Mouse (Mus musculus) limb, embryonic 12.5 days (tissue): ENCODE measurements around the gene Fut7. TPM values are rescaled to one million over a fixed set of nuclear protein-coding genes. Genes with fewer than 3 reads are reported as not detected.

ENCODE experiments used
- ATAC-seq: fragments of 200-750 bp; cut with Nextera tagmentation; 2 replicates; pipeline ENCODE4 v1.8.0; 2017; ENCODE audit warnings: low read depth, moderate TSS enrichment; ENCODE audit not compliant: insufficient number of reproducible peaks, insufficient read depth, low FRiP score, low TSS enrichment
- H3K27ac ChIP-seq: fragments of 300-500 bp; sonication (generic); 2 replicates; pipeline ENCODE4 v1.5.1; 2016; ENCODE audit warnings: mild to moderate bottlenecking, moderate library complexity
- H3K27me3 ChIP-seq: fragments of 300-500 bp; sonication (generic); 2 replicates; pipeline ENCODE4 v1.6.1; 2016; ENCODE audit warnings: mild to moderate bottlenecking, moderate library complexity
- H3K36me3 ChIP-seq: fragments of 300-500 bp; sonication (generic); 2 replicates; pipeline ENCODE4 v1.6.1; 2016; ENCODE audit warnings: mild to moderate bottlenecking, moderate library complexity
- H3K4me1 ChIP-seq: fragments of 300-500 bp; sonication (generic); replicated peaks from 2 replicates; pipeline ENCODE4 v1.6.1; 2016
- H3K4me2 ChIP-seq: fragments of 300-500 bp; sonication (generic); 2 replicates; pipeline ENCODE4 v1.6.1; 2016; ENCODE audit warnings: mild to moderate bottlenecking, moderate library complexity
- H3K4me3 ChIP-seq: fragments of 300-500 bp; sonication (generic); replicated peaks from 2 replicates; pipeline ENCODE4 v1.5.1; 2016; ENCODE audit warnings: mild to moderate bottlenecking
- H3K9ac ChIP-seq: fragments of 300-500 bp; sonication (generic); replicated peaks from 2 replicates; pipeline ENCODE4 v1.6.1; 2016; ENCODE audit warnings: mild to moderate bottlenecking, moderate library complexity
- H3K9me3 ChIP-seq: fragments of 300-500 bp; sonication (generic); 2 replicates; pipeline ENCODE4 v1.6.1; 2016; ENCODE audit warnings: mild to moderate bottlenecking, moderate library complexity
- WGBS: fragments of 180-500 bp; shearing (Covaris S2); methylation state at CpG from one replicate; pipeline ENCODE4 v1.1.7; 2016; 5-methylcytosine and 5-hydroxymethylcytosine counted together
- polyA plus RNA-seq: library from polyadenylated mRNA; unstranded; fragments of >200 nt; fragmentation: Nextera tagmentation; extraction: Ambion mirVana; gene quantifications from 2 replicates; pipeline ENCODE4 v1.2.1, GENCODE M21; 2016

Gene Fut7
- polyA plus RNA-seq, 1 experiment from 2014 or later, result not detected

- H3K4me3 ChIP-seq, result no peak overlapping the region
- H3K4me1 ChIP-seq, result no peaks in the 10 kb centered on the region
- ATAC-seq, result no peak
- H3K9ac ChIP-seq, result no peak overlapping the region
- no peak overlapping the region for H3K27ac ChIP-seq
- H3K9me3 ChIP-seq, result no peaks in the 10 kb centered on the region
- WGBS, result 84% methylated on average over 20 of the region's 20 CpGs
- peaks cover 11% of the 10 kb centered on the region for H3K36me3 ChIP-seq
- H3K4me2 ChIP-seq, result no peak overlapping the region
- H3K27me3 ChIP-seq, result no peaks in the 10 kb centered on the region
These were observed 18.0 kb downstream of the Fut7 start for GRCm38 (mm10) chr2:25441067-25441466.

- Histone ChIP-seq H3K4me3 (no peak overlapping the region), H3K4me1 (no peaks in the 10 kb centered on the region), H3K4me2 (no peak overlapping the region), H3K27me3 (no peaks in the 10 kb centered on the region), H3K36me3 (peaks cover 11% of the 10 kb centered on the region), H3K9ac (no peak overlapping the region), H3K27ac (no peak overlapping the region), H3K9me3 (no peaks in the 10 kb centered on the region)
- ATAC-seq, result no peak
- WGBS, result 90% methylated on average over 14 of the region's 14 CpGs
These were observed 19.6 kb downstream of the Fut7 start for GRCm38 (mm10) chr2:25442682-25443081.

GRCm38 (mm10) chr2:25450853-25451647 lies 28.0 kb downstream of the Fut7 start:
- H3K9ac ChIP-seq, result no peak overlapping the region
- no peaks in the 10 kb centered on the region; the same call in 1 of the 2 replicates for H3K36me3 ChIP-seq
- no peaks in the 10 kb centered on the region for H3K9me3 ChIP-seq
- H3K27ac ChIP-seq, result no peak overlapping the region
- H3K4me3 ChIP-seq, result no peak overlapping the region
- no peak overlapping the region for H3K4me2 ChIP-seq
- ATAC-seq, result no peak
- 83% methylated on average over 8 of the region's 8 CpGs for WGBS
- H3K27me3 ChIP-seq, result no peaks in the 10 kb centered on the region
- no peaks in the 10 kb centered on the region for H3K4me1 ChIP-seq

GRCm38 (mm10) chr2:25452951-25453350 lies 29.9 kb downstream of the Fut7 start:
- Histone ChIP-seq H3K36me3 (no peaks in the 10 kb centered on the region), H3K27me3 (no peaks in the 10 kb centered on the region), H3K9me3 (no peaks in the 10 kb centered on the region), H3K27ac (no peak overlapping the region), H3K9ac (no peak overlapping the region), H3K4me1 (no peaks in the 10 kb centered on the region), H3K4me3 (no peak overlapping the region), H3K4me2 (no peak overlapping the region)
- no peak for ATAC-seq
- WGBS, result 42% methylated on average over 1 of the region's 1 CpGs

- H3K9ac ChIP-seq, result peak within 1 kb of the TSS; percentile 3; the same call in 1 of the 2 replicates
- peaks cover 18% of the 10 kb centered on the region for H3K4me1 ChIP-seq
- H3K4me2 ChIP-seq, result no peak within 1 kb of the TSS
- peaks cover 11% of the 10 kb centered on the region for H3K36me3 ChIP-seq
- no peak within 1 kb of the TSS for H3K27ac ChIP-seq
- 65% methylated on average over 14 of the region's 14 CpGs for WGBS
- H3K27me3 ChIP-seq, result no peaks in the 10 kb centered on the region
- H3K9me3 ChIP-seq, result no peaks in the 10 kb centered on the region
- ATAC-seq, result no peak
- H3K4me3 ChIP-seq, result no peak within 1 kb of the TSS
These were observed 33.3 kb downstream of the Fut7 start, which contains the start of gene Clic3 for GRCm38 (mm10) chr2:25456205-25456953. Clic3 (plus strand) TSS chr2:25456838.

- no peak overlapping the region; the same call in 1 of the 2 replicates for H3K9ac ChIP-seq
- H3K4me1 ChIP-seq, result peaks cover 21% of the 10 kb centered on the region
- no peak overlapping the region for H3K4me3 ChIP-seq
- peaks cover 11% of the 10 kb centered on the region for H3K36me3 ChIP-seq
- H3K27me3 ChIP-seq, result no peaks in the 10 kb centered on the region
- ATAC-seq, result no peak
- 81% methylated on average over 9 of the region's 9 CpGs for WGBS
- no peak overlapping the region for H3K27ac ChIP-seq
- H3K9me3 ChIP-seq, result no peaks in the 10 kb centered on the region
- no peak overlapping the region for H3K4me2 ChIP-seq
These were observed 34.2 kb downstream of the Fut7 start for GRCm38 (mm10) chr2:25457022-25457896.

GRCm38 (mm10) chr2:25458911-25459310 lies 35.8 kb downstream of the Fut7 start:
- WGBS, result 80% methylated on average over 5 of the region's 5 CpGs
- H3K4me1 ChIP-seq, result peaks cover 21% of the 10 kb centered on the region

GRCm38 (mm10) chr2:25460135-25460534 lies 37.1 kb downstream of the Fut7 start:
- 30% methylated on average over 5 of the region's 5 CpGs for WGBS
- Histone ChIP-seq H3K27ac (peak overlapping the region; percentile 86), H3K27me3 (no peaks in the 10 kb centered on the region), H3K9me3 (no peaks in the 10 kb centered on the region), H3K4me3 (peak overlapping the region; percentile 75), H3K4me2 (peak overlapping the region; percentile 82), H3K4me1 (peaks cover 21% of the 10 kb centered on the region), H3K9ac (peak overlapping the region; percentile 64), H3K36me3 (peaks cover 11% of the 10 kb centered on the region)
- peak; percentile 6; the same call in 1 of the 2 replicates for ATAC-seq

More at GRCm38 (mm10) chr2:25458911-25459310, 35.8 kb downstream of the Fut7 start:
- H3K4me3 ChIP-seq, result no peak overlapping the region
- H3K4me2 ChIP-seq, result no peak overlapping the region
- no peak overlapping the region for H3K9ac ChIP-seq
- no peak overlapping the region for H3K27ac ChIP-seq
- no peak for ATAC-seq
- H3K27me3 ChIP-seq, result no peaks in the 10 kb centered on the region
- H3K9me3 ChIP-seq, result no peaks in the 10 kb centered on the region
- H3K36me3 ChIP-seq, result peaks cover 11% of the 10 kb centered on the region

GRCm38 (mm10) chr2:25460551-25461309 lies 37.7 kb downstream of the Fut7 start, which contains the start of gene Paxx:
Paxx (minus strand) TSS chr2:25461094.
- H3K27me3 ChIP-seq, result no peaks in the 10 kb centered on the region
- peak within 1 kb of the TSS; percentile 86 for H3K27ac ChIP-seq

GRCm38 (mm10) chr2:25461407-25461806 lies 38.3 kb downstream of the Fut7 start:
- H3K4me1 ChIP-seq, result peaks cover 28% of the 10 kb centered on the region
- H3K27me3 ChIP-seq, result no peaks in the 10 kb centered on the region
- H3K36me3 ChIP-seq, result peaks cover 11% of the 10 kb centered on the region
- H3K27ac ChIP-seq, result peak overlapping the region; percentile 69; the same call in 1 of the 2 replicates
- ATAC-seq, result no peak
- H3K4me2 ChIP-seq, result peak overlapping the region; percentile 82
- no peaks in the 10 kb centered on the region for H3K9me3 ChIP-seq
- H3K4me3 ChIP-seq, result peak overlapping the region; percentile 75
- WGBS, result 28% methylated on average over 3 of the region's 3 CpGs
- H3K9ac ChIP-seq, result peak overlapping the region; percentile 64; the same call in 1 of the 2 replicates

More at GRCm38 (mm10) chr2:25460551-25461309, 37.7 kb downstream of the Fut7 start, which contains the start of gene Paxx:
- H3K4me1 ChIP-seq, result peaks cover 23% of the 10 kb centered on the region
- no peaks in the 10 kb centered on the region for H3K9me3 ChIP-seq
- peak within 1 kb of the TSS; percentile 75 for H3K4me3 ChIP-seq
- peak within 1 kb of the TSS; percentile 64 for H3K9ac ChIP-seq
- peaks cover 11% of the 10 kb centered on the region for H3K36me3 ChIP-seq
- H3K4me2 ChIP-seq, result peak within 1 kb of the TSS; percentile 82
- peak; percentile 83 for ATAC-seq
- WGBS, result 1% methylated on average over 48 of the region's 48 CpGs
